Mouse (Mus musculus): ENCODE results near the gene Copg2. TPM values are rescaled to one million over a fixed set of nuclear protein-coding genes. Genes with fewer than 3 reads are reported as not detected.
A peak's percentile ranks its signal among the peaks of the same experiment; 100 is the strongest.

Gene Copg2
- total and polyA plus RNA-seq, 3 experiments: 11.8 to 37.1 (median 35.0) TPM

DNA sequence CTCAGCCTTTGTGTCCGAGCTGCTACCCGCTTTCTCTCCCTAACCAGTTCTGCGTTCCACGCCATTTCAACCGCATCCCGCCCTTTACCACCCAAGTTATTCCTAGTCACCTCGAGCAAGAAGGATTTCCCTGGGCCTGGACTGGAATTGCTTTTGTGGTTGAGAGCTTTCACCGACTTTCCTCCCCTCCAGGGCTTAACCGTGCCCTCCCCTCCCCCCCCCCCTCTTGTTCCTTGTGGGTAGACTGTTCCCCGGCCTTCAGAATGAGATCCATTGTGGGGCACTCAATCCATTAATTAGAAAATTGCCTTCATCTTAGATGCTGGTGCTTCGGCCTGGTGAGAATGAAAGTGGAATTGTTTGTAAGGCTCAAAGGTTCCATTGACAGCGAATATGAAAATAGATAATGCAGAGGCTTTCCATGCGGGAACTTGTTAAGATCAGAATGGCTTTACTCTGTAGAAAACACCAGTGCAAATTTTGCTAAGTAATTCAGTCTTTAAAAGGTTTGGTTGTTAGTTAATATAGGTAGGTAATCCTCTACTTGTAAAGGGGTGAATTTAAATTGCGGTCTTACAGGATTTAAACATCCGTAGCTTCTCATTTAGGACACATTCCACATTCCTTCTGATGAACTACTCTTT is 160.7 kb downstream of the Copg2 start:
- WGBS: 48% methylated on average over 15 of the region's 15 CpGs
- intact Hi-C loops (cut with DNase I): no loop called here
- Histone ChIP-seq H3K4me3 (peak overlapping the region; percentile 40), H3K79me2 (replicated peaks; ENCODE audit: control insufficient read depth, insufficient read depth, low read length) (no peaks in the 10 kb centered on the region), H3K27ac (peak overlapping the region; percentile 51), H3K36me3 (ENCODE audit: control insufficient read depth, insufficient read depth, low read length) (no peaks in the 10 kb centered on the region), H3K27me3 (ENCODE audit: control insufficient read depth, insufficient read depth, low read length) (no peaks in the 10 kb centered on the region), H3K9ac (ENCODE audit: low read depth, low read length) (no peak overlapping the region), H3K4me1 (ENCODE audit: control insufficient read depth, insufficient read depth, low read length) (no peaks in the 10 kb centered on the region)
- peak in 1 of 2 experiments; percentile 40 for DNase-seq
- TF ChIP-seq POLR2A (IDR thresholded peaks at IDR 0.05; ENCODE audit: insufficient read depth, low read depth, low read length) (no peak), EP300 (IDR thresholded peaks at IDR 0.05; ENCODE audit: insufficient read depth, low read depth, low read length) (no peak), CTCF (IDR thresholded peaks at IDR 0.05) (no peak)

DNA sequence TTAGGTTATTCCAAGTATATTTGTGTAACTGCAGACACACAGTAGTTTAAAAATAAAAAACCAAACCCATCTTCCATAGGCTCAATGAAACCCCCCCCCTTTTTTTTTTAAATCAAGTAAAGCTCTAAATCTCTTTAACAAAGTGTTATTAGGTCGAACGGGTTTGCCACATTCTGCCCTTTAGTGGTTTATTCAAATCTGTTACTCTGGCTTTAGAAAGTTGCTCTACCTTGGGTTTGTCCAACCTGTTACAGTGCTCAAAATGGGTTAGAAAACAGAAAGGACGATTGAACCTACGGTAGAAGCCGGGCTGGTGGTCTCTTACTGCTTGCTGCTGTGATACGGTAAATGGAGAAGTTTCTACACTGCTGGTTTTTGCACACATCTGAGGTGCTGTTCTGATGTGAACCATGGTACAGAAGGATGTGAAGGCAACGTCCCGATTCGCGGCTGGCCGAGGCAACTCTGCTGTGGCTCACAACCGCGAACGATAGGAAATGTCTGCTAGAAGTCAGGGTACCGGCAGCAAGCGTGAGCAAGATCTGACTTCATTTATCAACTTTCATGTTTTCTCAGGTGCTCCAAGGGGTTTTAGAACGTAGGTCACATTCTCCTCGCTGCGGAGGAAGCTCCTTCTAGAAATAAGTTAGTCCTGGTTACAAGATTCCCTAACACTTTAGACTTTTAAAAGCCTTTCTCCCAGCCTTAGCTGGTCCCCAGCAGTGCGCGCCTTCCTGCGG is 161.4 kb downstream of the Copg2 start:
- TF ChIP-seq POLR2A (IDR thresholded peaks at IDR 0.05; ENCODE audit: insufficient read depth, low read depth, low read length) (no peak), EP300 (IDR thresholded peaks at IDR 0.05; ENCODE audit: insufficient read depth, low read depth, low read length) (no peak), CTCF (IDR thresholded peaks at IDR 0.05) (no peak)
- no peak for DNase-seq
- H3K79me2 ChIP-seq (replicated peaks; ENCODE audit: control insufficient read depth, insufficient read depth, low read length): no peaks in the 10 kb centered on the region
- no peaks in the 10 kb centered on the region for H3K4me1 ChIP-seq (ENCODE audit: control insufficient read depth, insufficient read depth, low read length)
- intact Hi-C loops (cut with DNase I): no loop called here
- peak overlapping the region; percentile 40 for H3K4me3 ChIP-seq
- no peak overlapping the region for H3K9ac ChIP-seq (ENCODE audit: low read depth, low read length)
- peak overlapping the region; percentile 51 for H3K27ac ChIP-seq
- no peaks in the 10 kb centered on the region for H3K36me3 ChIP-seq (ENCODE audit: control insufficient read depth, insufficient read depth, low read length)
- WGBS: 51% methylated on average over 22 of the region's 22 CpGs
- no peaks in the 10 kb centered on the region for H3K27me3 ChIP-seq (ENCODE audit: control insufficient read depth, insufficient read depth, low read length)

GRCm38 (mm10) chr6:30734465-30734864 is 162.1 kb downstream of the Copg2 start:
- Histone ChIP-seq H3K9ac (ENCODE audit: low read depth, low read length) (no peak overlapping the region), H3K27me3 (ENCODE audit: control insufficient read depth, insufficient read depth, low read length) (no peaks in the 10 kb centered on the region), H3K4me3 (no peak overlapping the region), H3K36me3 (ENCODE audit: control insufficient read depth, insufficient read depth, low read length) (no peaks in the 10 kb centered on the region), H3K27ac (no peak overlapping the region), H3K79me2 (replicated peaks; ENCODE audit: control insufficient read depth, insufficient read depth, low read length) (no peaks in the 10 kb centered on the region), H3K4me1 (ENCODE audit: control insufficient read depth, insufficient read depth, low read length) (peaks cover 4% of the 10 kb centered on the region)
- no peak for DNase-seq
- TF ChIP-seq POLR2A (IDR thresholded peaks at IDR 0.05; ENCODE audit: insufficient read depth, low read depth, low read length) (no peak), EP300 (IDR thresholded peaks at IDR 0.05; ENCODE audit: insufficient read depth, low read depth, low read length) (no peak), CTCF (IDR thresholded peaks at IDR 0.05) (no peak)
- intact Hi-C loops (cut with DNase I): no loop called here
- WGBS: 80% methylated on average over 6 of the region's 6 CpGs

DNA sequence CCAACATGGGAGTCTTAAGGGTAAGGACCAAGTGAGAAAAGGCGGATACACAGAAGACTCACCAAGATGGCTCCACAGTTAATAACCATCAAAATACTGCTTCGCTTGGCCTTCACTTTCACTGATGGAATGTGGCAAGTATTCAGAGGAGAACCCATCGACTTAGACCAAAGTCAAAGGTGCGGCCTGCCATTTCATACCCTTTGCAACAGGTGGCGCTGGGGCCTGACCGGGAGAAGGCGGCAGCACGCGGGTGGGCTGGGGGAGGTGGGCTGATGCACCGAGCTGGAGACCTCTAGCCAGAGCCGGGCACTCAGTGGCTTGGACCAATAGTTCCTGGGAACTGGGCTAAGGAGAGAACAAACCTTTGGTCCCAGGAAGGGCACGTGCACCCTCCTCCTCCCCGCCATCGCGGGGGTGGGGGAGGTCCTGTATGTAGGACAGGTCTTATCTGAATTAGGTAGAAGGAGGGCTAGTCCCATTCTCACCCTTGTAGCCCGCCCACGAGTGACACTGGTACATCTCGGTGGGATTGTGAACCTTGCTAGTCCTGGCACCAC is 163.9 kb downstream of the Copg2 start:
- no peak for DNase-seq
- Histone ChIP-seq H3K4me1 (ENCODE audit: control insufficient read depth, insufficient read depth, low read length) (peaks cover 4% of the 10 kb centered on the region), H3K4me3 (no peak overlapping the region), H3K27me3 (ENCODE audit: control insufficient read depth, insufficient read depth, low read length) (no peaks in the 10 kb centered on the region), H3K27ac (no peak overlapping the region), H3K36me3 (ENCODE audit: control insufficient read depth, insufficient read depth, low read length) (no peaks in the 10 kb centered on the region), H3K9ac (ENCODE audit: low read depth, low read length) (no peak overlapping the region), H3K79me2 (replicated peaks; ENCODE audit: control insufficient read depth, insufficient read depth, low read length) (no peaks in the 10 kb centered on the region)
- intact Hi-C loops (cut with DNase I): no loop called here
- 72% methylated on average over 18 of the region's 18 CpGs for WGBS
- TF ChIP-seq CTCF (IDR thresholded peaks at IDR 0.05): no peak
- TF ChIP-seq POLR2A (IDR thresholded peaks at IDR 0.05; ENCODE audit: insufficient read depth, low read depth, low read length): no peak
- no peak for TF ChIP-seq EP300 (IDR thresholded peaks at IDR 0.05; ENCODE audit: insufficient read depth, low read depth, low read length)

- Histone ChIP-seq H3K79me2 (replicated peaks; ENCODE audit: control insufficient read depth, insufficient read depth, low read length) (no peaks in the 10 kb centered on the region), H3K4me1 (ENCODE audit: control insufficient read depth, insufficient read depth, low read length) (peaks cover 4% of the 10 kb centered on the region), H3K9ac (ENCODE audit: low read depth, low read length) (no peak overlapping the region), H3K4me3 (no peak overlapping the region), H3K27ac (no peak overlapping the region), H3K27me3 (ENCODE audit: control insufficient read depth, insufficient read depth, low read length) (no peaks in the 10 kb centered on the region), H3K36me3 (ENCODE audit: control insufficient read depth, insufficient read depth, low read length) (no peaks in the 10 kb centered on the region)
- DNase-seq: no peak
- intact Hi-C loops (cut with DNase I): no loop called here
- TF ChIP-seq POLR2A (IDR thresholded peaks at IDR 0.05; ENCODE audit: insufficient read depth, low read depth, low read length): no peak
- TF ChIP-seq EP300 (IDR thresholded peaks at IDR 0.05; ENCODE audit: insufficient read depth, low read depth, low read length): no peak
- TF ChIP-seq CTCF (IDR thresholded peaks at IDR 0.05): no peak
- WGBS: 48% methylated on average over 12 of the region's 12 CpGs
Observed at GRCm38 (mm10) chr6:30730301-30730971, 166.2 kb downstream of the Copg2 start.

Measured in heart, adult 2 months (tissue).